Mouse (Mus musculus) CD4-positive, CD25-positive, alpha-beta regulatory T cell, adult 4 months (primary cell): ENCODE measurements around the gene Rab8a. TPM values are rescaled to one million over a fixed set of nuclear protein-coding genes. Genes with fewer than 3 reads are reported as not detected.
"Not testable (repeated sequence)": the region's sequence is repeated elsewhere in the genome, so short reads cannot be mapped to it uniquely, and the experiment has no call there.

Experiments
- ATAC-seq: one replicate; pipeline ENCODE4 v1.8.0; 2017
- polyA plus RNA-seq, 2 experiments: library from polyadenylated mRNA; unstranded; fragments of 100-300 nt; shearing (Covaris generic); gene quantifications; one replicate each; pipeline ENCODE4 v1.2.1; 2017

Rab8a gene
- 100 to 1,000 TPM; 189 to 208 TPM for polyA plus RNA-seq

DNA sequence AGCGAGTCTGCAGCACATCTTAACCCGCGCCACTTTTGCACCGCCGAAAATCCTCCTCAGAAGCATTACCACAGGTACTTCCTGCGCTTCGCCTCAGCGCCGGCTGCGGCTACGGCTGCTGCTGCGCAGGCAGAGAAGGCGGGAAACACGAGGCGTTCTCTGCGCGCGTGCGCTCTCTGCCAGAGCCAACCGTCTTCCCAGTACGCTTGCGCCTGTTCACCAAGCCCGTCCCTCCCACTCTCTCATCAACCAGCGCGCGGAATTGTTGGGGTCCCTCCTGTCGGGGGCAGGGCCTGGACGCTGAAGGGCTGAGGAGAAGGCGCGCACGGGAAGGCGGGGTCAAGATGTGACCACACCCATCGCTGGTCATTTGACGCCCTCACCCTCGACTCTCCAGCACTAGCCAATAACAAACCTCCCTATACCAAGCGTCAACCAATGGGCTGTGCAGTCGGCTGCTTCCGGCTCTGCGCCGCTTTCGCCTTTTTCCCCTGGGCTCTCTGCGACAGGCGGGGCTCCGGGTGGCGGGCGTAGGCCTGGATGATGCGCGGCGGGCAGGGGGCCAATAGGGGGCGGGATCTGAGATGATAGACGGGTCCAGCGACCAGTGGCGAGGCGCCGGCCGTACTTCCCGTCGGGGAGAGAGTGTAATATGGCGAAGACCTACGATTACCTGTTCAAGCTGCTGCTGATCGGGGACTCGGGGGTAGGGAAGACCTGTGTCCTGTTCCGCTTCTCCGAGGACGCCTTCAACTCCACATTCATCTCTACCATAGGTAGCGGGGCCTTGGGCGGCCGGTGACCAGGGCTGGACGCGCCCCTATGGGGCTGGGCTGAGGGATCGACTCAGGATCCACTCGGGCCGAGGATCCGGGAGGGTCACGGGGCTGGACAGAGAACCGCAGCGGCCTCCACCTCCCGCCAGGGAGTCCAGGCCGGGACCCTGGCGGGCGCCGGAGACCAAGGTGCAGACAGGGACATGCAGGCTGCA, at the start of gene Rab8a:
Gene Rab8a, plus strand, starts transcription at position 494 of the 991 bp plus-strand sequence.
- ATAC-seq: peak; percentile 88

DNA sequence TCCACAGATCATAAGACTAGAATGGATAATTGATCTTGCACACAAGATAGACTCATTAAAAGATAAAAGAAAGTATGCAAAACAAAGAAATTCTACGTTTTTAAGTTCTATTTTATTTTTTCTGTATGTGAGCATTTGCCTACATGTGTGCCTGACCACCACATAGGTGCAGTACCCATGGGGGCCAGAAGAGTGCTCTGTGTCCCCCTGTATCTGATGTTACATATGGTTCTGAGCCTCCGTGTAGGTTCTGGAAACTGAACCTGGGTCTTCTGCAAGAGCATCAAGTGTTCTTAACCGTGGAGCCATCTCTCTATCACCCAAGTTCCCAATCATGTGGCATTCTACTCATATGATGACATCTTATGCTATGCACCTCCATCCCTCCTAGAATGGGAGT, 48.5 kb upstream of the Rab8a start:
- no peak for ATAC-seq

- ATAC-seq: no peak
Observed at GRCm38 (mm10) chr8:72115202-72115601, 45.8 kb upstream of the Rab8a start.

- ATAC-seq: peak; percentile 58
Observed at GRCm38 (mm10) chr8:72118616-72119015, 42.4 kb upstream of the Rab8a start.

GRCm38 (mm10) chr8:72121486-72121885, 39.5 kb upstream of the Rab8a start:
- not testable (repeated sequence) for ATAC-seq

GRCm38 (mm10) chr8:72121997-72122396, 39.0 kb upstream of the Rab8a start:
- ATAC-seq: no peak

DNA sequence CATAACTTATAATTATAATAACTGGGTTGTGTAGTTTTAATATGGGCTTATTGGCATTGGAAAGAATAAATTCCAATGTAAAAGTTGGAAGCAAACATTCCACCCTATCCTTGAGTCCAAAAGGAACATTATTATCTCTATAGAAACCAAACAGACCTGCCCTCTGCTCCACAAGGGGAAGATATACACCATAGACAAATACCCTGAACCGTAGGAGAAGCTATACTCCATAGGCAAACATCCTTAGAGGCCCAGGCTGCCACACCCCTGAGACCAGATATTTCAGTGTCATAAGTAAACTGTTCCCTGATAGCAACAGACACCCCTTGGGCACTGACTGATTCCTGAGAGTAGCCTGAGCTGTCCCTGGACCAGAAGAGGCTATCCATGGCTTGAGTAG, 33.2 kb upstream of the Rab8a start:
- no peak for ATAC-seq

GRCm38 (mm10) chr8:72131251-72131650, 29.7 kb upstream of the Rab8a start:
- no peak for ATAC-seq

DNA sequence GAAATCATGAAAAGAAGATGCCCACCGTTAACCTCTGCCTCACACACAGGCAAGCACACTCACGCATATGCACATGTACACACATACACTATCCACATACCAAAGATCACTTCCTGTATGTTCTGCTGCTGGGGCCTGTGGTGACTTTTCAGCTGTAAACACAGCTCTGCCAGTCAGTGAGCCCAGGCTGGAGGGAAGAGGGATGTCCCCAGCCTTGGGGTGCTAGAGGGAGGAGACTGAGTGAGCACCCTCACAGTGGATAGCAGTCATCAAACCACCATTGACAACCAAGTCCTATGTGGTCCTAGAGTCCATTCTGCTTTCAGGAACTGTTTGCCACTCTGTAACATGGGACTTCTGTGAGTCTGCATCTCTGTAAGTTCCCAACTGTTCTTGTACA, 29.1 kb upstream of the Rab8a start:
- ATAC-seq: peak; percentile 30

GRCm38 (mm10) chr8:72132417-72132816, 28.6 kb upstream of the Rab8a start:
- no peak for ATAC-seq

GRCm38 (mm10) chr8:72132891-72133290, 28.1 kb upstream of the Rab8a start:
- no peak for ATAC-seq

DNA sequence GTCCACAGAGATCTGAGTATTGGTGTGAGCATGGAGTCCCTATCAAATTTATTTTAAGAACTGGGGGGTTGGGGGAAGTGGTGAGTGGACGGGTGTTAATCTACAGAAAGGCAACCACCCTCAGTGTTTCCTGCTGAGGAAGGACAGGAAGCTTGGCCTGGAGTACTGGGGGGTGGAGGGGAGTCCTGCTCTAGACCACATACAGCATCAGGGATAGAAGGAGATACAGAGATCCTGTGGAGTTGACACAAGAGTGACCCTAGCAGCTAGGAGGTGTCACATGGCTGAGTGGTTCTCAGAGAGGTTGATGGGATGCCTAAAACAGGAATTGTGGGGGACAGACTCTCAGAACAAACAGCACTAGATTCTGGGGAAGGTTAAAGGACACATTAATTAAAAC, 27.5 kb upstream of the Rab8a start:
- no peak for ATAC-seq

GRCm38 (mm10) chr8:72134756-72135445, 26.1 kb upstream of the Rab8a start, which contains the start of gene Tpm4:
Gene Tpm4, plus strand, starts transcription at chr8:72134975.
- peak; percentile 24 for ATAC-seq

GRCm38 (mm10) chr8:72135446-72136301, 25.3 kb upstream of the Rab8a start:
- ATAC-seq: peak; percentile 4

GRCm38 (mm10) chr8:72136302-72136978, 24.6 kb upstream of the Rab8a start:
- peak; percentile 85 for ATAC-seq

- no peak for ATAC-seq
Observed at GRCm38 (mm10) chr8:72137431-72137830, 23.6 kb upstream of the Rab8a start.

- ATAC-seq: no peak
Observed at GRCm38 (mm10) chr8:72138456-72138855, 22.5 kb upstream of the Rab8a start.

DNA sequence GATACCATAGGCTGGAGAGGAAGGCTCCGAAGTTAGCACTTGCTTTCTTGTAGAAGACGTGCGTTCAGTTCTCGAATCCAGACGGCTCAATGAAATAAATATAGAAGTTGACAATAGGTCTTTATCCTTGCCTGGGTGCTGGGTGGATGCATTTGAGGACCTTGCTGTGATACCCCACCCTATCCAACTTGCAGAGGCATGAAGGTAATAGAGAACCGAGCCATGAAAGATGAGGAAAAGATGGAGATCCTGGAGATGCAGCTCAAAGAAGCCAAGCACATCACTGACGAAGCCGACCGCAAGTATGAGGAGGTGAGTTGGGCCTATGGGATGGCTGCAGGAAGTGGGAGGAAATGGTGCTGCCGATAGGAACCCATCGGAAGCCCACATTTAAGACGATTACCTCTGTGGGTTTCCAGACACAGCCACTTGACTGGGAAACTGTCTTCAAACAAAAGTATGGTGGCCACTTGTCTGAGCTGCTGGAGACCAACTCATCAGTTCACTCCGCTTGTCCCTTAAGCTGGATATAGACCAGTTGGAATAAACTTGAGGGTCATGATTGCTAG, 17.7 kb upstream of the Rab8a start:
- ATAC-seq: no peak

DNA sequence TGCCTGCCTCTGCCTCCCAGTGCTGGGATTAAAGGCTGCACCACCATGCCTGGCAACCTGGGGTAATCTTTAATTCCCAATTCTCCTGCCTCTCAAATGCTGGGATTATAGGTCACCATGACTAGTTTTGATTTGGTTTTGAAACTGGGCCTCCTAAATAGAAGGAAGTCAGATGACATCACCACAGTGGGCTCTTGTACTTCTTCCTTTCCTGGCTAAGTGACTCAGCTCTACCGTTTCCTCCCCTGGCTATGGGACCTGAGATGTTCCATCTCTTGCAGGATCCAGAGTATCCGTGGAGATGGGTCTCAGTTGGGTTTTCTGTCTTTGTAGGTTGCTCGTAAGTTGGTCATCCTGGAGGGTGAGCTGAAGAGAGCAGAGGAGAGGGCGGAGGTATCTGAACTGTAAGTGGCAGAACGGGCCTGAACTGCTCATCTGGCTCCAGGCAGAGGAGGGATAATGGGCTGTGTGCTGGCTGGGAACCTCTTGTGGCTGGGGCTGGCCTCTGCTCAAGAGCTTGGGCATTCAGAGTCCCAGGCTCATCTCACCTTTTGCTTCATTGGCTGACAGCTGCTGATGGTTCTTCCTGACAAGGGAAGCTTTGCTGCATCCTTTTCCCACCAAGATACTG, 16.5 kb upstream of the Rab8a start:
- no peak for ATAC-seq

DNA sequence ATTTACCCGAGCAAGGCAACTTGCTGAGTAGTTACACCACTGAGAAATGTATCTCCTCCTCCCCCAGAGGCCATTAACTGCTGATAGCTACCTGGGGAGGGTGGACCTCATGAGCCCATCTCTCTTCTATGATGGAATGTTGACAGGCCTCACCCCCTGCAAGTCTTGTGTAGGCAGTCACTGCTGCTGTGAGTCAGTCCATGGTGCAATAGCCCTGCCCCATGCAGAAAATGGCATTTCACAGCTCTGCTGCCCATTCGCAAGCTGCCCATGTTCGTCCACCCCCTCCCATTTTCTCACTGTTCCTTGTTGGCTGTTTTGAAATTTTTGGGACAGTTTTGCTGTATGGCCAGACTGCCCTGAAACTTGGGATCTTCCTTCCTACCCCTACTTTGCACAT, 15.5 kb upstream of the Rab8a start:
- ATAC-seq: no peak

DNA sequence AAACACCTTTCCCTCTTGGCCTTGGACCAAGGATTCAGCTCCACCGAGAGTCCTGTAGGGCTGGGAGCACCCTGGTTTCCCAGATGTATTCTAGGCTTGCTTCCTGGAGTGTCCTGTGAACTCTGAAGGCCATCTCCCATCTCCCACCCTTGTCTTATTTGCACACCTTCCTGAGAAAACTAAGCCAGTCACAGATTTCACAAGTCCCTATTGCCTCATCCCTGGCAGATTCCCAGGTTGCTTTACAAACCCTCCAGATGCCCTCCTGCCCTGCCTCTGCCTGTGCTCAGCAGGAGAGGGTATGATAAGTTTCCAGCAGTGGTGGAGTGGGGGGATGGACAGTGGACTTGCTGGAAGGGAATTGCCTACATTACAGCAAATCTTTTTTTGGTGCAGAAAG, 14.9 kb upstream of the Rab8a start:
- no peak for ATAC-seq
